Mouse (Mus musculus) embryo, embryonic 11 days (tissue): ENCODE measurements around the gene Mark1.
A peak's percentile ranks its signal among the peaks of the same experiment; 100 is the strongest.

Source experiments
- DNase-seq: peaks from one replicate; pipeline ENCODE4 v3.0.0-alpha.2; 2015

Gene Mark1

DNA sequence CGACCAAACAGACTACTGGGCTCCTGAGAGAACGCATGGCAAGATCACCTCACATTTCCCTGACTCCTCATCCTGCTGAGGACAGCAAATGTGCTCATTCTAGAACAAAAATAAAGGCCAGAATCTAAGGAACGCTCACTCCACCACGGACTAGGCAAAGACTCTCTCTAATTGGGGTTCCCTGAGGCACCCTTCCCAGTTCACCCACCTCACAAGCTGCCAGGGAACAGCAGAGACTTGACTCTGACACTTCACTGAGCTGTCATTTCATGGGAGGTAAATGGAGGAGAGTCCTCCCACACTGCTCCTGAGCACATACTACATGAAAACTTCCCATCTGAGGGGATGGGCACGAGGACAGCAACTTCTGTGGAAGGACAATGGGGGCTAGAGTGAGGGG, 37.5 kb downstream of the Mark1 start:
- DNase-seq, result no peak

GRCm38 (mm10) chr1:184958818-184959217, 40.6 kb downstream of the Mark1 start:
- DNase-seq, result no peak

DNA sequence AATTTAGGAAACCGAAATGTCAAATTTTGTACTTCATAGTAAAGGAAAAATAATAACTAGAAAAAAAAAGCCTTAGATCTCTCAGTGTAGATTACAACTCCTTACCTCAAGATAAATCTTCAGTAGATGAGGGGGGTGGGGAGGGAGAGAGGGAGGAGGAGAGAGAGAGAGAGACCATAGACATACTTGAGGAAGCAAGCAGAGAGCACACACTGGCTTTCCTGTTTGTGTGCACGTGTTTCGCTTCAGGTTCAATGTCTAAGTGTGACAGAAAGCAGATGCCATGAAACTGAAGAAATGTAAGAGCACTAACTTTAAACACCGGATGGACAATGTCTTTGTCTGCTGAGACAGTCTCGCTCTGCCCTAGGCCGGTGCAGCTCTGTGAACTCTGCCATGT, 41.0 kb downstream of the Mark1 start:
- no peak for DNase-seq

DNA sequence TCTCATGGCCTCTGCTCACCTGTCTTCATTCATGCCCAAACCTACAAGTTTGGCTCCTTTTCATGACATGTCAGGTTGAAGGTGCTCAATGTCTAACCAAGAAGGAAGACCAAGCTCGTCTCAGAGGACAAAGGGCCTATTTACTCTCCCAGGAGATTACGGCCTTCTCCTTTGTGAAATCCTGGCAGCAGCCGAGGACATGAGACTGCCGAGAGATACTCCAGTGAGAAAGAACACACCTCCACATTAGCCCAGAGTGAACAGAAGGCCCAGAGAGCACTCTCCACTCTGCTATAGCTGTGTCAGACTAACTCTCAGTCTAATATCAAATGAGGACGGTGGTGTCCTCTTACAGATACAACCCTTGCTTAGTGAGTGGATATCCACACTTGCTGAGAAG, 47.6 kb downstream of the Mark1 start:
- DNase-seq, result no peak

GRCm38 (mm10) chr1:184951057-184951456, 48.3 kb downstream of the Mark1 start:
- DNase-seq, result no peak

GRCm38 (mm10) chr1:184938106-184938505, 61.3 kb downstream of the Mark1 start:
- no peak for DNase-seq

DNA sequence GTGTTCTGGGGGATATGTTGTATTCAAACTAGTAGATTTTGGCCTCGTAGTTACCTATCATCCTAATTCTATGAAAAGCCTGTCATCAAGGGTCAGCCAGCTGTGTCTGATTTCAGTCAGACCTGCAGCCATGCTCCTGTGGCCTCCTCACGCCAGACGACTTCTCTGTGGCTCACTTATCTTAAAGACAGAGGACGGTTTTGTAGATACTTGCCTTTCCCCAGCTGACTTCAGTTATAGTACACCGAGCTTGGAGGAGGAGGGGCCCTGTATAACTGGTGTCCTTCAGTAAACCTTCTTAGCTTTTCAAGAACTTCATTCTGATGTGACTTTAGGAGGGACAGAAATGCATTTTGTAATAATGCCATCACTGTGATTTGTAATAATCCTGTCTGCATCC, 63.4 kb downstream of the Mark1 start:
- DNase-seq, result no peak

GRCm38 (mm10) chr1:184935490-184935889, 63.9 kb downstream of the Mark1 start:
- no peak for DNase-seq

DNA sequence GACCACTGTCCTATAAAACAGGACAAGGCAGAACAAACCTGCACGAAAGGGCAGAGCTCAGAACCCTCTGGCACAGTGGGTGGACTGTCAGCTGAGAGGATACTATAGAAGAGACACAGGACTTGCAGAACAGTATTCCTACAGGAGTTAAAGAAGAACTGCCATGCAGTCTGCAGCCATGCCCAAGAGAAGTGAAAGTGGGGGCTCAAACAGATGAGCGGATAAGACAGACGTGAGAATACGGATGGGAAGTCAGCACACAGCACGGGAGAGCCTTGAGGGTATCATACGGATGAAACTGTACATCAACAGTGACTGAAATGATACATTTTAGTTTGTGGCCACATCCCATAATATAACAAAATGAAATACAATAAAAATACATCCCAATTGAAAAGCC, 68.3 kb downstream of the Mark1 start:
- no peak for DNase-seq

DNA sequence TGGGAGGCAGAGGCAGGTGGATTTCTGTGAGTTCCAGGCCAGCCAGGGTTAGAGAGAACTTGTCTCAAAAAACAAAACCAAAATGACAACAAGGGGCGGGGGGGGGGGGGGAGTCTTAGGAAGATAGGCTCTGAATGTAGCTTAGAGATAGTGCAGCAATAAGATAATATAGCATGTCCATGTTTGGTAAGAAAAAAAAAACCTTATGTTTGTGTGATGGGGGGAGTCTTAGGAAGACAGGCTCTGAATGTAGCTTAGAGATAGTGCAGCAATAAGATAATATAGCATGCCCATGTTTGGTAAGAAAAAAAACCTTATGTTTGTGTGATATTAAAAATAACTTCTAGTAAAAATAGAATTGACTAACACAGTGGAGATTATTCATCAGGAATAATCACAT, 71.0 kb downstream of the Mark1 start:
- DNase-seq, result no peak

- no peak for DNase-seq
Observed at GRCm38 (mm10) chr1:184927911-184928310, 71.5 kb downstream of the Mark1 start.

- DNase-seq, result no peak
Observed at GRCm38 (mm10) chr1:184922824-184923223, 76.5 kb downstream of the Mark1 start.

DNA sequence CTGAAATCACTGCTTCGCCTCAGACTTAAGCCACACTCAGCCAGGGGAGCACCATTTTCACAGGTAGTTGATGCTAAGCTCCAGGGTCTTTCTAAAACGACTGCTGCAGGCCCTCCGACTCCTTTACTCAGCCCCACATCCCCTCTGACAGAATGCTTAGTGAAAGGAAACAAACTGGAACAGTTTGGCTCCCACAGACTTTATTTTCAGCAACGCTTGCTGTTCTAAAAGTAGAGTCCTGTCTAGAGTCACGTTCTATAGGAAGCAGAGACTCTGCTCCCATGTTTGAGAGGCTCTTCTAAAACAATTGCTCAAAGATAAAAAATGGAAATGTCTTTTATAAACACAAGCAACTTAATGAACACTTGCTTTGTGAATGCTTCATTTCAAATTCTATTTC, 79.3 kb downstream of the Mark1 start:
- no peak for DNase-seq

DNA sequence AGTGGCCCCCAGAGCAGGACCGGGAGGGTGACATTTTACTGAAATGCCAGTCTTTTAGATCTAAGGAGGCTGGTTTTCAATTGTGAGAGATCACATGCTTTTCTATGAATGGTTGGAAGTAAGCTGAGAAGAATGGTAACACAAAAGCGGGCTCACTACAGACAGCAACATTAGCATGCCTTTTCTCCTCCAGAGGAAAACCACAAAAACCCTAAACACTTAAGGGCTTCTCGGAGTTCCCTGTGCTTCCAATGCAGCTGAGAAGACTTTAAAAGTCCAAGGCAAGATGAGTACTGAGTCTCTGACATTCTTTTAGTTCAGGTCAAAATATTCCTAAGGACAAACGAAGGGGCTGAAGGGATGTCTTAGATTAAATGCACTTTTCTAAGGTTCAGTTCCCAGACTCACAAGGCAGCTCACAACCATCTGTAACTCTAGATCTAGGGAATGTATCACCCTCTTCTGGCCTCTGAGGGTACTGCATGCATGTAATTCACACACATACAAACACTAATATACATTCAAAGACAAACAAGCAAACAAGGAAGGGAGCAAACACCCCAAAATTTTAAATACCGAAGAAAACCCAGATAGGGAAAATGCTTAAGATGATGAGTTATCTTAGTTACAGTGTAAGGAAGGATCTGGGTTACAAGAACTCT, 81.0 kb downstream of the Mark1 start:
- DNase-seq, result peak; percentile 36

GRCm38 (mm10) chr1:184912336-184912735, 87.0 kb downstream of the Mark1 start:
- no peak for DNase-seq

DNA sequence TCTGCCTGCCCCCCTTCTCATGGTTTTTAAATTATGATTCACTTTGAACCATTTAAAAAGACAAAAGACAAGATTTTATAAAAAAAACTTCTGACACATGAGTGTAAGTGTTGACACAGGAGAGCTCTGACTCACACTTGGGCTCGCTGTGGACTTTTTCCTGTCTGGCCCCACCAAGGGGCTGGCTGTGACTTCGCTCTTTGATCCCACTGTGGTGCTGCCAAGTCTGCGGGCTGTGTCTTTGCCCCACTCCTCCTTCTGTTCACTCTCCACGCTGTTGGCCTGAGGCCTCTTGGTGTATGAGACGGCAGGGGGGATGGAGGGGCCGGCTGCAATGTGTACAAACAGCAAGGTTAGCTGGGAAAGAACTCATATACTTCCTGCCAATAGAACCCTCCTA, 87.5 kb downstream of the Mark1 start:
- DNase-seq, result no peak

GRCm38 (mm10) chr1:184908558-184908957, 90.8 kb downstream of the Mark1 start:
- DNase-seq, result no peak

GRCm38 (mm10) chr1:184905904-184906745, 93.2 kb downstream of the Mark1 start:
- DNase-seq, result no peak

DNA sequence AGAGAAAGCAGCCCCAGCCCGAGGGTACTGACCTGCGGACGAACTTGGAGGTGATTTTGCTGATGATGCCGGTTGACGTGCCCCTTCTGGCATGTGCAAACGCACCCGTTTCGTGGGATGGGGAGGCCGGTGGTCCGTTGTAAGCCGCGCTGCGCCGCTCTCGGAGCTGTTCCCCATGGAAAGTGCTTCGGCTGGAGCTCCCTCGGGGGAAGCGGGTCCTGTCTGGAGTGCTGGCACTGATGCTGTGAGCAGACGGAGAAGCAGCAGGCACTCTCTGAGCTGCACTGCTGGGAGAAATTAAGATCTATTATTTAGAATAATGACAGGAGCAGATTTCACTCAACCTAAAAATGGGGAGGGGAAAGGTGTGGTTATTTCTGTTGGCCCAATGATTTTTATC, 94.0 kb downstream of the Mark1 start:
- no peak for DNase-seq

DNA sequence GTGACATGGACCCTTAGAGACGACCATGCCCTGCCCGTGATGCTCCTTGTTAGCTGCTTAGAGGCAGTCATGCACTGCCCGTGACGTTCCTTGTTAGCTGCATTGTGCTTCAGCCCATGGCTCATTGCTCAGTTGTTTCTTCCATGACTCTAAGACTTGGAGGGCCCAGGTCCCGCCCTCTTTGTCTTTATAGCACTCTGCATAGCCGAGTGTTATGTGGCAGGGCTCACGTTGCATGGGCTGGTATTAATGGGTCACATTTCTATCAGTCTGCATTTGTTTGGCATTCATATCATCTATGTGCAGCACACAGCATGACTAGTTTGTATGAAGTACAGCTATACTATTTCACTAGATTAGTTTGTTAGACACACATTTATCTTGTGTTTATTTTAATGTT, 95.7 kb downstream of the Mark1 start:
- DNase-seq, result no peak

DNA sequence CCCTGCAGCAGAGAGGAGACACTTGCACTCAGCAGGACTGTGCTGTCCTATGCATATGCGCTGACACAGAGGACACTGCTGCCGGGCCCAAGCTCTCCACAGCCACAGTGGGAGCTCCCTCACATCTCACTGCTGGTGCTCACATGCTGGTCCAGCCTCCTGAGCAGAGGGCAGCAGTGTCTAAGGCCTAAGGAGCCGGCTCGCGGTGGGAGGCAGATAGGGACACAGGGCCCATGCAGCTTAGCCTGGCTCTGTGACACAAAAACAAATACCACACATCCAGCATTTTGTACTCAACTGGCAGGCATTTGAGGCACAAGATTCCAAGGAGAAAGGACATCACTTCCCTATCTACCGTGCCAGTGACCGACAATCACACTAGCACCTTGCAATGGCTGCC, 96.5 kb downstream of the Mark1 start:
- DNase-seq, result no peak

DNA sequence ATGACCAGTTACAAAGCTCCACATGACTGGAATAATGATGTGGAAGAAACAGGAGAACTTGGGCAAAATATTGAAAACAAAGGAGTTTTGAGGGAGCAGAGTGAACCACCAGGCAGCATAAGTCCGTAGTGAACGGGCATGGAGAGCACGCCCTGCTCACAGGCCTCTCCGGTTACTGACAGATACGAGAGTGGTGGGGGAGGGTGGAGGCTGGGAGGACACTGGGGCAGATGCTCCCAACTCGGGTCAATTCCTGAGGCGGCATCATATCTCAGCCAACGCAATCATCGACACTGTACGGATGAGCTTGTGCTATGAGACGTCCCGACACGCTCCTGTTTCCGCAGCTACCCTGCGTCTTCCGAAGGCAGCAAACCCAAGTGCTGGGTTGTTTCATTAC, 102.0 kb downstream of the Mark1 start:
- DNase-seq, result peak; percentile 33

GRCm38 (mm10) chr1:184891998-184892397, 107.4 kb downstream of the Mark1 start:
- no peak for DNase-seq

GRCm38 (mm10) chr1:184889454-184889853, 109.9 kb downstream of the Mark1 start:
- no peak for DNase-seq

DNA sequence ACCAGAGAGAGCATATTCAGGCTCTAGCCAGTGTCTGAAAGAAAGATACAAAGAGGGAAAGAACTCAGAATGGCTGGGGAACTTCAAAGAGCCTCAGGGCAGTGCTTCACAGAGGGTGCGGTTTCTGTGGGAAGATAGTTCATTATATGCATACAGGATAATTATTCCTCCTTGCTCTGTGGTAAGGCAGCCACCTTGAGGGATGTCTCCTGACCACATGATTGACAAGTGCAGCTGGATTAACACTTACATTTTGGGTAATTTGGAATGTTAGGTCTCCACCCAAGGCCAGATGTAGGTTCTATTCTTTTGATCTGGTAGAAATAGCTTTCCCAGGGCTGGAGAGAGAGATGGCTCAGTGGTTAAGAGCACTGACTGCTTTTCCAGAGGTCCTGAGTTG, 113.2 kb downstream of the Mark1 start:
- DNase-seq, result no peak
